In the genomic region with DNA sequence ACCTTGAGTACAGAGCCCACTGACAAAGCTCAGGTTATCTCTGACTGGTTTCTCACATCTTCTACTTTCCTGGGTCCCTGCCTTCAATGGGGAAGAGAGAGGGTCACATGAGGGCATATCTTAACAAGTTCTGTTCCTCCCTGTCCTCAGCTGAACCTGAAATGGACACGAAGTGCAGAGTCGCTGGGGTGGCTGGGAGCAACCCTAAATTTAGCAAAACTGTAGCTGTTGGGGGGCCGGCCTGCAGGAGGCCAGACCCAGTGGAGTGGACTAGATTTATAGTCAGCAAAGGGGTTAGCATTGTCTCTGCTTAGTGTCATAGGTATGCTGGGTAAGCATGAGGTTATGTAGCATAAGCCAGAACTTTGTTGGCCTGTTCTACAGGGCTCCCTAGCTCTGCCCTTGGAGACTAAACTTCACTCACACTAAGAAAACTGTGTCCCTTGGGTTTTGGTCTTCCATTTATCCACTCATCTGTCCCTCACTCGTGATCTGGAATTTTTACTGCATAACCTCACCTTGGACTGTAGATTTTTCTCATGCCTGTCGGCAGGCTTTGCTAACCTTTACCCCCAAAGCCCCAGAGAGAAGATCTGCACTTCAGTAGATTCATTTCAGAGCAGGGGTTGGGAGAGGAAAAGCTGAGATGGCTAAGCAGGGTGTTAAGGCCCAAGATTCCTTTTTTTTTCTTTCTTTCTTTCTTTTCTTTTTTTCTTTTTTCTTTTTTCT, we compare ENCODE assay signal across 16 mouse cellular contexts. TPM values are rescaled to one million over a fixed set of nuclear protein-coding genes. Genes with fewer than 3 reads are reported as not detected.
A peak's percentile ranks its signal among the peaks of the same experiment; 100 is the strongest.
DNase-seq lines count a peak whose midpoint lies in the region; ATAC-seq and TF ChIP-seq lines count a peak whose summit lies in the region.
"Had no signal": no experiment of that assay in that cellular context is flagged by ENCODE, and none has a peak within 500 bp of the region (broad histone marks: within the 10 kb centered on the region; RNA-seq: fewer than 3 reads in every experiment).

No protein-coding gene starts in this region.

- peaks cover 3% of the 10 kb centered on the region for H3K79me2 ChIP-seq in heart, adult 2 months (replicated peaks; ENCODE audit: control insufficient read depth, insufficient read depth, low read length)

- no peaks in the 10 kb centered on the region for H3K27me3 ChIP-seq in heart, adult 2 months (ENCODE audit: control insufficient read depth, insufficient read depth, low read length)
- no peaks in the 10 kb centered on the region for H3K27me3 ChIP-seq in heart, embryonic 10.5 days (ENCODE audit: insufficient read depth, poor library complexity, severe bottlenecking)
- no peaks in the 10 kb centered on the region for H3K27me3 ChIP-seq in liver, embryonic 11.5 days (replicated peaks; ENCODE audit: control insufficient read depth, insufficient read depth, low read length)
- no peaks in the 10 kb centered on the region for H3K27me3 ChIP-seq in liver, postnatal 0 days (ENCODE audit: insufficient read depth, low read length)
- H3K27me3 ChIP-seq: embryonic facial prominence, embryonic 12.5 days; hindbrain, embryonic 13.5 days; liver, embryonic 15.5 days had no signal

- intact Hi-C loops in heart, adult 2 months (cut with DNase I), result no loop called here
- intact Hi-C loops in heart, postnatal 25 days (cut with DNase I), result no loop called here

- TF ChIP-seq POLR2A in heart, adult 2 months (IDR thresholded peaks at IDR 0.05; ENCODE audit: insufficient read depth, low read depth, low read length), result no peak

- 32% methylated on average over 5 of the region's 5 CpGs for WGBS in heart, adult 2 months
- 33% methylated on average over 5 of the region's 5 CpGs for WGBS in heart, embryonic 10.5 days
- 58% methylated on average over 5 of the region's 5 CpGs for WGBS in liver, embryonic 11.5 days
- WGBS in liver, postnatal 0 days (ENCODE audit: insufficient replicate concordance), result 65% methylated on average over 5 of the region's 5 CpGs

- H3K4me2 ChIP-seq in liver, embryonic 11.5 days, result no peak overlapping the region
- H3K4me2 ChIP-seq in liver, postnatal 0 days (ENCODE audit: low read depth, low read length), result no peak overlapping the region
- H3K4me2 ChIP-seq: embryonic facial prominence, embryonic 12.5 days; hindbrain, embryonic 13.5 days; liver, embryonic 15.5 days had no signal

- no peak for TF ChIP-seq CTCF in heart, adult 2 months (IDR thresholded peaks at IDR 0.05)
- TF ChIP-seq CTCF in liver, postnatal 0 days (IDR thresholded peaks at IDR 0.05; ENCODE audit: low read depth), result no peak

- peaks cover 22% of the 10 kb centered on the region for H3K4me1 ChIP-seq in heart, adult 2 months (ENCODE audit: control insufficient read depth, insufficient read depth, low read length)
- H3K4me1 ChIP-seq in heart, embryonic 10.5 days, result peaks cover 17% of the 10 kb centered on the region
- peaks cover 5% of the 10 kb centered on the region; the same call in 1 of the 2 replicates for H3K4me1 ChIP-seq in liver, embryonic 11.5 days (replicated peaks; ENCODE audit: control insufficient read depth, insufficient read depth, low read length)
- peaks cover 13% of the 10 kb centered on the region for H3K4me1 ChIP-seq in liver, postnatal 0 days (ENCODE audit: insufficient read depth)
- H3K4me1 ChIP-seq: embryonic facial prominence, embryonic 12.5 days; forebrain, embryonic 10.5 days; hindbrain, embryonic 13.5 days had no signal

- peaks cover 29% of the 10 kb centered on the region for H3K36me3 ChIP-seq in heart, adult 2 months (ENCODE audit: control insufficient read depth, insufficient read depth, low read length)
- no peaks in the 10 kb centered on the region for H3K36me3 ChIP-seq in heart, embryonic 10.5 days
- H3K36me3 ChIP-seq in liver, embryonic 11.5 days (ENCODE audit: control insufficient read depth, insufficient read depth, low read length), result no peaks in the 10 kb centered on the region
- H3K36me3 ChIP-seq in liver, postnatal 0 days (replicated peaks; ENCODE audit: insufficient read depth, low read length), result no peaks in the 10 kb centered on the region
- H3K36me3 ChIP-seq: embryonic facial prominence, embryonic 12.5 days; forebrain, embryonic 10.5 days; hindbrain, embryonic 13.5 days; liver, embryonic 15.5 days had no signal

- peak; percentile 47; the same call in 1 of the 2 replicates for TF ChIP-seq EP300 in heart, adult 2 months (IDR thresholded peaks at IDR 0.05; ENCODE audit: insufficient read depth, low read depth, low read length)
- TF ChIP-seq EP300 in liver, postnatal 0 days (IDR thresholded peaks at IDR 0.05; ENCODE audit: low read depth), result no peak

- 0 out of 2 replicates have a peak, but pooled peaks have one; percentile 6 for ATAC-seq in liver, embryonic 11.5 days (replicated peaks; ENCODE audit: low FRiP score)
- ATAC-seq in liver, postnatal 0 days, result no peak

- no peak overlapping the region for H3K9ac ChIP-seq in heart, adult 2 months (ENCODE audit: low read depth, low read length)
- H3K9ac ChIP-seq in liver, embryonic 11.5 days (ENCODE audit: low read depth, low read length), result no peak overlapping the region
- H3K9ac ChIP-seq in liver, postnatal 0 days (replicated peaks), result no peak overlapping the region
- H3K9ac ChIP-seq: embryonic facial prominence, embryonic 12.5 days; hindbrain, embryonic 13.5 days; liver, embryonic 15.5 days had no signal

- H3K9me3 ChIP-seq in heart, embryonic 10.5 days, result no peaks in the 10 kb centered on the region
- H3K9me3 ChIP-seq in liver, embryonic 11.5 days (ENCODE audit: control insufficient read depth, low read length), result no peaks in the 10 kb centered on the region
- no peaks in the 10 kb centered on the region for H3K9me3 ChIP-seq in liver, postnatal 0 days (ENCODE audit: low read length)
- H3K9me3 ChIP-seq: embryonic facial prominence, embryonic 12.5 days; forebrain, embryonic 10.5 days; hindbrain, embryonic 13.5 days; liver, embryonic 15.5 days had no signal

- H3K4me3 ChIP-seq in heart, adult 2 months, result no peak overlapping the region
- no peak overlapping the region for H3K4me3 ChIP-seq in heart, embryonic 10.5 days
- no peak overlapping the region for H3K4me3 ChIP-seq in liver, embryonic 11.5 days (ENCODE audit: low read depth, low read length)
- H3K4me3 ChIP-seq in liver, postnatal 0 days (ENCODE audit: low read depth, low read length), result no peak overlapping the region
- H3K4me3 ChIP-seq: embryonic facial prominence, embryonic 12.5 days; forebrain, embryonic 10.5 days; hindbrain, embryonic 13.5 days; liver, embryonic 15.5 days had no signal

- H3K27ac ChIP-seq in heart, adult 2 months, result peak overlapping the region; percentile 80
- no peak overlapping the region for H3K27ac ChIP-seq in heart, embryonic 10.5 days
- no peak overlapping the region for H3K27ac ChIP-seq in liver, embryonic 11.5 days (ENCODE audit: low read depth, low read length)
- H3K27ac ChIP-seq in liver, postnatal 0 days (ENCODE audit: low read depth), result no peak overlapping the region
- H3K27ac ChIP-seq: embryonic facial prominence, embryonic 12.5 days; forebrain, embryonic 10.5 days; hindbrain, embryonic 13.5 days; liver, embryonic 15.5 days had no signal

- peak; percentile 46 to 56 for DNase-seq in heart, adult 2 months
- DNase-seq in heart, embryonic 10.5 days (ENCODE audit: low spot score), result no peak
- DNase-seq in liver, embryonic 11.5 days (ENCODE audit: low spot score), result no peak
- no peak for DNase-seq in liver, postnatal 0 days
- peak; percentile 17 for DNase-seq in heart, postnatal 25 days (ENCODE audit: low spot score)
- peak; percentile 23 for DNase-seq in testis, postnatal 14 days (ENCODE audit: low spot score)
- no peak for DNase-seq in embryo, embryonic 10.5 days (ENCODE audit: low spot score)
- DNase-seq in adrenal gland, postnatal 10 days, result no peak
- DNase-seq: cerebellum, postnatal 14 days; lung, postnatal 36 days; right cerebral cortex, adult 18-20 months; thymus, postnatal 25 days had no signal

RNA-seq across cellular contexts. Expression of a gene that starts 54.1 kb away (rescaled TPM):
- total RNA-seq in heart, adult 2 months (2021), result 10 to 100 TPM; 73.6 to 92.6 TPM
- 86.5 and 172 TPM in 2 replicates for polyA plus RNA-seq in heart, adult 2 months (2012; rRNA removed)
- 59.9 and 62.6 TPM in 2 replicates for polyA plus RNA-seq in heart, embryonic 10.5 days (2016; fragmentation: Nextera tagmentation; extraction: Ambion mirVana)
- polyA plus RNA-seq in liver, embryonic 11.5 days (2014; fragmentation: Nextera tagmentation; extraction: Ambion mirVana), result 35.8 and 37.1 TPM in 2 replicates
- polyA plus RNA-seq in liver, postnatal 0 days (2015; fragmentation: Nextera tagmentation; extraction: Ambion mirVana), result 6.4 and 6.5 TPM in 2 replicates
- 100 to 1,000 TPM in 1 of 2 experiments, 10 to 100 TPM in 1; 97.4 to 128 TPM for total RNA-seq in heart, postnatal 25 days (2021)
- total RNA-seq in adrenal gland, postnatal 10 days (2021), result 100 to 1,000 TPM; 109 to 127 TPM

Comparison
In these comparisons a context has a peak if more than half of its experiments do, and no peak if none do; other contexts are left out.
1. DNase-seq: peak in heart, adult 2 months (2 of 2), heart, postnatal 25 days (single experiment) and testis, postnatal 14 days (single experiment); none in heart, embryonic 10.5 days (single experiment), liver, embryonic 11.5 days (single experiment), liver, postnatal 0 days (single experiment), embryo, embryonic 10.5 days (single experiment) and adrenal gland, postnatal 10 days (single experiment).